Mouse (Mus musculus) urinary bladder, postnatal 14 days (tissue): ENCODE data around the gene Gm37240.
"Not testable (repeated sequence)": the region's sequence is repeated elsewhere in the genome, so short reads cannot be mapped to it uniquely, and the experiment has no call there.

ENCODE experiments used
- DNase-seq: peaks from one replicate; pipeline ENCODE4 v3.0.0; 2021; ENCODE audit warnings: low spot score

Gene Gm37240

DNA sequence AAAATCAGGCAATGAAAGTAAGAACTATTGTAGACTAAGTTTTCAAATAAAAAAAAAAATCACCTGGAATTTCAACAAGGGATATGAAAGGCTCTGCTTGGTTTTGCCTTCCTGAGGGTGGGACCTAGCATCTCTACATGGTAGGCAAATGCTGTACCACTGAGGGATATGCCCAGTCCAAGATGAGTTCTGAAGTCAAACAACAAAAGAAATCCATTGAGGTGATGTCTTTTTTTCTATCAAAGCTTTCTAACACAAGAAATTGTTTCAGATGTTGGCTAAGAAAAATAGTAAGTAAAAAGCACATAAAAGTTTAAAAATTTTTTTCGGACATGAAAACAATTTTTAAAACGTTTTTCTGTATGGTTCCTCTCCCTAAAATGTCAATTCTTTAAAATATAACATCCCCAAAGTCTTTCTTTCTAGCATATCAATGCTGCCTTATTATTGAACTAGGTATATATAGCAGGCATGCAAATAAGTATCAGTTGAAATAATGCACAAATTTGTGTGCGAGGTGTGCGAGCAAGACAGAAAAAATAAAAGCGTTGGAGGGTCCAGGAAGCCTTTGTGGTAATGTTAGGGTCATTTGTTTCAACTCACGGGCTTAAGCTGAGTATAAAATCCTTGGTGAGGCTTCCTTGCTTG lies 314.0 kb downstream of the Gm37240 start:
- DNase-seq: no peak

- not testable (repeated sequence) for DNase-seq
Observed at GRCm38 (mm10) chr3:85572502-85572901, 314.8 kb downstream of the Gm37240 start.

DNA sequence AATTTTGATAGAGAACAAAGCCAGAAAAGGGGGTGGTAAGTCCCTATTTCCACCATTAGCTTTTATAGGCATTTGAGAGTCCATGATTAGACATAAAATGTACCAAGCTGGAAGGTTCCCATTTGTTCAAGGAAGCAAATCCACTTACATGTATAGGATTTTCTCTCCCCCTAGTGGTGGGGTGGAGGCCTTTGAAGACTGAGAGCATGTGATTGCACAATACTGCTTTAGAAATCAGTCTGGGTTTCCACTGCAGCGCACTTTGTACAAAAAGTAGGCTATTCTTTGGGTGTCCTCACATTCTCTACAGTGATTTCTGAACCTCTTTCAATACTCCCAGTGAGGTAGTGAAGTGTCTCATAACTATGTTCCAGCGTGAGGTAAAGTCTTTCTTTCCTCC lies 316.0 kb downstream of the Gm37240 start:
- peak; percentile 64 for DNase-seq

DNA sequence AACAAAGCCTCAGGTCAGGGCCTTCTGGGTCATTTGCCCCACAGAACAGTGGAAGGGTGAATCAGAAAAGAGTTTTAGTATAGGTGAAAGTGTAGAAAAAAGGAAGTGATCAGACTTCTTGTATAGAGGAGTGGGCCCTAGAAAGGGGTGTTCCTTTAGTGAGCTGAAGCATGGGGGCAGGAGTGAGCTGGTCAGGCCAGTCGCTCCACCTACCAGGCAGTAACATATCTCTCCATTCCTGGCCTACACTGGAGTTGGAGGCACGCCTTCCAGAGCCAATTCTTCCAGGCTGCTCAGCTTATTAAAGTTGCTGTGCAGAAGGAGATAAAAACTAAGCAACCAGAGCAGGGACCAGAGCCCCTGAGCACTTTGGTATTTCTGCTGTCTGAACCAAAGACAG lies 322.7 kb downstream of the Gm37240 start:
- no peak for DNase-seq

DNA sequence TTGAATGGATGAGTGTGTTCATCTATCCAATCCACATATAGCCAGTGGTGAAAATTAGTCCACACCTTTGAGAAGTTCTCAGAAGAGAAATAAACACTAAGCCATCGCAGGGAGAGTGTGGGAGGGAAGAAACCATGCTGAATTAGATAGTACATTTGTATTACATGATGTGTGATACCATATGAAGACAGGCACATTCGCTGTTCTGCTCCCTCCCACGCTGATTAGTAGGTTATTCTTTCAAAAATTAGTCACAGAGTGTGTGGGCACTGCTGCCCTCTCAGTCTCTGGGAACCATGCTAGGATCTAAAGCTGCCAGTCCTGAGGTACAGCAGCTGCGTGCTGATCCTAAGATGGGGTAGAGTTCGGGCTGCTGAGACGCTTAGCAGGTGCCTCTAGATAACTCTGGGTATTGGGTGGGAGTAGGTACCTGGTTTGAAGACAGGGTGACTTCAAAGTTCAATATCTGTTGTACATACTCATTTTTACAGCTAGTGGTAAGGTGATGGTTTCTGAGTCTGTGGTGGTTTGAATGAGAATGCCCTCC lies 333.5 kb downstream of the Gm37240 start:
- DNase-seq: no peak

- no peak for DNase-seq
Observed at GRCm38 (mm10) chr3:85551352-85551751, 336.0 kb downstream of the Gm37240 start.

DNA sequence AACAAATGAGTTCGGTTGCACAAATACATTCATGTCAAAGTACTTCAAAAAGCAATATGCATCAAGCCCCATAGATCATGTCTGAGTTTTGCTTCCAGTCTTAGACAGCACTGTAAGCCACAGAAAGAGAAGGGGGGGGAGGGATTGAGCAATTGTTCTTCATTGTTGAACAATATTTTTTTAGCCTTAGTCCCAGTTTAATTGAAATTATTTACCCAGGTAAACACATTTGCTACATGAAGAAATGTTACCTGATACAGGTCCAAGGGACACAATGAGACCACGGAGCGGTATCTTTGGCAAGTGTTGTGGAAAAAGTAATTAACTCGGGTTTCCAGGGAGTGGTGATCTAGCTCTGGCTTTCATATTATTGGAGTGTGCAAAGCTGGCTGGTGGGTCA lies 337.0 kb downstream of the Gm37240 start:
- no peak for DNase-seq

GRCm38 (mm10) chr3:85543652-85544051 lies 343.7 kb downstream of the Gm37240 start:
- DNase-seq: no peak

GRCm38 (mm10) chr3:85542765-85543164 lies 344.6 kb downstream of the Gm37240 start:
- no peak for DNase-seq

GRCm38 (mm10) chr3:85535621-85536520 lies 351.4 kb downstream of the Gm37240 start:
- no peak for DNase-seq

DNA sequence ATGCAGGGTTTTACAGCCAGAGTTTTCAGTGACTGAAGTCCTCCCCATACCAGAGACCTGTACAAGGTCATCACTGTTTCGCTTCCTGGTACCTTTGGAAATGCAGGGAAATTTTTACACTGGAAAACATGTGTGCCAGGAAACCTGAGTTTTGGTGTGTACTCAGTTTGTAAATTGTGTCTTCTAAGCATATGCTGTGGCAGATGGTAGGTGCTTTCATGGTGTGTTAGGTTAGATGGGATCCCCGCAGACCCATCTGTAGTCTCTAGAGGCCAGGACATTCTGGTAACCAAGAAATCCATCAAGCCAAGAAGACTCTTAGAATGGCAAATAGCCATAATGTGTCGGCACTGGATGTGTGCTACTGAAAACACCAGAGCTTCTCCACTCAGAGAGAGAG lies 352.3 kb downstream of the Gm37240 start:
- no peak for DNase-seq

DNA sequence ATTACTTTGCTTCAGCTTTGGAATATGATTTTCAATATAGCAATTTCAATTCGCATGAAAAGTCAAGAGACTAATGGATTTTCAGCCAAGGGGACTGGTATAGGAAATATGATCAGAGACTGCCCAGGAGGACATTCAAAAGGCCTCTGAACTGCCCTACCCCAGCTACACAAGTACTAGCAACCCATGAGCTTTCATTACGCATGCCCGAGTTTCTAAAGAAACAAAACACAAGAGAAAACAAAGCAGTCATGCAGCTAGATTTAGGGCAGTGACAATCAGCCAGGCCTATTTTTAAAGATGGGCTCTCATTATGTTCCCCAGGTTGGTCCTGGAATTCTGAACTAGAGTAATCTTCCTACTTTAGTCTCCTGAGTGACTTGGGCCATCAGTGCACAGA lies 354.9 kb downstream of the Gm37240 start:
- DNase-seq: no peak

DNA sequence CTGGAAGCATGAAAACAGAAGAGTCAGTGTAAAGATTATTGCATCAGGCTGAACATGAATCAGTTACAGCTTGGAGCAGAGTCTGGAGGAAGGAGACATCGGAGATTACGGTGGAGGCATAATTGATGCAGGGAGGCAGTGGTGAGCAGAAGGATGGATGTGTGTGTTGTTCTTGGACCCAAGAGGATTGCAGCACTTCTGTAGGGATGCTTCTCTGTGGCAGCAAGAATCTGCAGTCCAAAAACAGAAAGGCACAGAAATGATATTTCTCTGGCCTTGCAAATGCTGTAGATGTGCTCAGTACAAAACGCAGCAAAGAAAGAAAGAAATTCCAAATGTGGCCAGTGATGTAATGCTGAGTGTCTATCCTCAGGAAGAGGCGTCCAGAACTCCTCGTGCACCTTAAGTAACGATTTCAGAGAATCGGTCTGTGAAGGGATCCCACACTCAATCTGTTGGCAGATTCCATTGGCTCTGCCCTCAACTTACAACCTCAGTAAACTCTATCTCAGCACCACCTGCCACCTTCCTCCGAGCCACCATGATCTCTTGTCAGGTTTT lies 356.6 kb downstream of the Gm37240 start:
- no peak for DNase-seq

GRCm38 (mm10) chr3:85521311-85521907 lies 365.9 kb downstream of the Gm37240 start:
- DNase-seq: no peak

GRCm38 (mm10) chr3:85518668-85519067 lies 368.6 kb downstream of the Gm37240 start:
- no peak for DNase-seq

- DNase-seq: no peak
Observed at GRCm38 (mm10) chr3:85518072-85518471, 369.2 kb downstream of the Gm37240 start.

DNA sequence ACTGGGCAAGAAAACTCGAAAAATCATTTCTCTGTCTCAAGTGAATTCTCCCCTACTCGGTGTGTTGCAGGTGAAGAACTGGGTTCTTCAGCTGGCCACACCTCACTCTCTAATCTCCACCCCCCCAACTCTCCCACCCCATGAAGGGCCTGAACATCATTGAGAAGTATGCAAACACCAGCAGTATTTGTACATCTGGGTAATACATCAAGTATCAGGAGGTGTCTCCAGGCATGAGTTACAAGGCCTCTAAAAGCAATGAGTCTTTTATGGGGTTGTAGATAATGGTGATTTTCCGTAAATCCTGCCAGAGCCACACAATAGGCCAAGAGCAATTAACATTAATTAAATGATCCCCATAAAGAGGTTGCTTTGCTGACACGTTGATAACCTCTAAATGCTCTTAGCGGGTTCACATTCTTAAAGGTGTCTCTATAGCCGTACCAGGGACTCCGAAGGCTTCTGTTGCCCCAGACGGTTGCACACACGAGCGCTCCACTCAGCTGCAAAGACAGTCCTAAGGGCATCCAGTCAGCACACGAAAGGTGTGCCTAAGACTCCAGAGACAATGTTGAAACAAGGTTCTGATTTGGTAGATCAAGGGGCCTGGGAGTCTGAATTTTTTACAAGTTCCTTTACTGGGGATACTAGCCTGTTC lies 370.4 kb downstream of the Gm37240 start:
- no peak for DNase-seq

GRCm38 (mm10) chr3:85514700-85515099 lies 372.6 kb downstream of the Gm37240 start:
- no peak for DNase-seq

GRCm38 (mm10) chr3:85508717-85509279 lies 378.5 kb downstream of the Gm37240 start:
- no peak for DNase-seq

DNA sequence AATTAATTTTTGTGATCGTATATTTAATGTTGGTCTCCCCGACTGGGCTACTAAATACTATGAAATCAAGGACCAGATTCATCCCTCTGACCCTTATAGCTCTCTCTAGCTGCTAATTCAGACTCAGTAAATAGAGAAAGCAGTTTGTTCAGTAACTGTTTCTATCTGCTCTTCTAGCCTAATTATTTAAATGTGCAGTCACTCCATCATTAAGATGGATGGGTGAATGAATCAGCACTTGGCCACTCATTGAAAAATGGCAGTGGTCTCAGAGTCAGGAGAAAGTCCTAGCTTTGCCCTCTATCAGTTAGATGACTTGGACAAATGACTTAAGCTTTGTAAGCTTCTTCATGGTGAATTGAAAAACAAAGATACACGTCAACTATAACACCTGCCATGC lies 387.2 kb downstream of the Gm37240 start:
- DNase-seq: no peak

DNA sequence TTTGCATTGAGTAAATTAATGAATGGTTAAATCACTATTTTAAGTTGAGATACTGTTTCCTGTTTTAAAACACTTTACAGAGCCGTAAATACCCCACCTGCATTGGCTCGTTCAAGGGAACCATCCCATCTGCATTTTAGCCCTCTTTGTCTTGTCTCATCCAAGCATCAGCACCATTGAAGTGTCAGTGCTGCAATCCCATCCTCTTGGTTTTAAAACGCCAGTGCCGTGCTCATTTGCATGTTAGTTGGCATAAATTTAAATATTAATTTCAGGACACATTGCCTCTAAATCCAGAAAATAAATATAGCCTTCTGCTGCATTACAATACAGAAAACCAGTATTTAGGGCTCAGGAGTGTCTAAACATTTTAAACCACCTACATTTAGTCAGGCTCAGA lies 391.2 kb downstream of the Gm37240 start:
- DNase-seq: no peak

DNA sequence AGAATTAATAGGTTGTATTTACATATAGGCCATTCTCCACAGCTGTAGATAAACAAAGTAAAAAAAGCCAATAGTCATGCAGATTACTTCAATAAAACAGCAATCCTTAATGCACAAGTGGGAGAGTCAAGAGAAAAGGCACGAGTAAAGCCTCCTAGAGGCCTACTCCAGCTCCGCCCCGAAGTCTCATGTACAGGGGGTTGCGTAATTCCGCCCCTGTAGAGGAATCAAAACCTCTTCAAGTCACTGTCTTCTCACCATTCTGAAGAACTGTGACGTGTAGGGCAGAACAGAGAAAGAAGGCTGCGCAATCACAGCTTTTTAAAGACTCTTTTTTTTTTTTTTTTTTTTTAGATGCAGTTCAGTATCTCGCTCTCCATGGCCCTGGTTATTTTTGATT lies 393.5 kb downstream of the Gm37240 start:
- no peak for DNase-seq
